Mouse (Mus musculus) liver, postnatal 0 days (tissue): ENCODE measurements around the gene Hs3st6.

ENCODE experiments used
- CTCF ChIP-seq: sonication (generic); IDR thresholded peaks from 2 replicates; pipeline ENCODE4 v1.5.1; 2016; ENCODE audit warnings: antibody characterized with exemption, low read depth
- EP300 ChIP-seq: IDR thresholded peaks from 2 replicates; pipeline ENCODE4 v1.6.1; 2016; ENCODE audit warnings: antibody characterized with exemption, low read depth, mild to moderate bottlenecking

DNA sequence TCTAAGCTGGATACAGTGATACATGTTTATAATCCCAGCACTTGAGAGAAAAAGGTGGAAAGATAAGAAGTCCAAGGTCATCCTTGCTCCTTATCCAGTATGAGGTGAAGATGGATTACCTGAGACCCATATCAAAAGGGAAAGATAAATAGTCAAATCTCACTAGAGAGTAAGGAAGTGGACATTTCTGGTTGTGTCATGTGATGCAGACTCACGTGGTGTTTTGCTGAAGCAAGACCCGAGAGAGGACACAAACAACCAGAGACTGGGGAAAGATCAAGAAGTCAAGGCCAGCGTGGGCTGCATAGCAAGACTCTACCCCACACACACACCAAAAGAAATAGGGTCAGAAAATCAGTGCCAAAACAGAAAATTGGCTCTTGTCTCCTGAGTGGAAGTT lies 44.2 kb downstream of the Hs3st6 start:
- TF ChIP-seq EP300 = no peak
- no peak for TF ChIP-seq CTCF
